Mouse (Mus musculus) ES-CJ7 (cell line): ENCODE results near the gene Atf7.

ENCODE experiments used
- DNase-seq: peaks from one replicate; pipeline ENCODE4 v3.0.0; 2011; ENCODE audit warnings: low read depth, low spot score

Gene Atf7

DNA sequence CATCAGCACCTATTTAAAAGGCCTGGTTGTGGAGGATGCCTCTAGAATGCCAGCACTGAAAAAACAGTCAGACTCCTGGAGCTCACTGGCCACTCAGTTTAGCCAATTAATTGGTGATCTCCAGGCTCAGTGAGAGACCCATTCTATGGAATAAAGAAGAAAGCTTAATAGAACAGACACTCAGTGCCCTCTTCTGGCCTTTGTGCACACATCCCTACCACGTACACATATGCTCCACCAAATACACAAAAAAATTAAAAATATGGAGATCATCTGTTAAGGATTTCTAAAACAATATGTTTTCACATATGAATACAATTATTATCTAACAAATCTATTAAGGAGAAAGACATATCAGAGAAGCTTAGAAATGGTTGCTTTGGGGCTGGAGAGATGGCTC lies 4.5 kb downstream of the Atf7 start:
- DNase-seq, result no peak

DNA sequence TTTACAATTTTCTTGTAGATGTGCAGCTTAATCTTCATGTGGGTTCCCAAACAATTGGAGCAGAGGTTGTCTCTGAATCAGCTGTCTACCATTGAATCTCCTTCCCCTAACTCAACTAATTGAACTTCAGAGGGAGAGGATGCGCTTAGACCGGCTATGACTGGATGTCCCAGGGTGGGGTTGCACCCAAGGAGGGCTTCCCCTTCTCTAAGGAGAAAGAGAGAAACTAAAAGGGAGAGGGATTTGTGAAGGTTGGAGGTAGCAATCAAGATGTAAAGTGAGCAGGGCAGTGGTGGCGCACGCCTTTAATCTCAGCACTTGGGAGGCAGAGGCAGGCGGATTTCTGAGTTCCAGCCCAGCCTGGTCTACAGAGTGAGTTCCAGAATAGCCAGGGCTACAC lies 5.8 kb downstream of the Atf7 start:
- peak; percentile 76 for DNase-seq

GRCm38 (mm10) chr15:102617654-102618053 lies 7.6 kb downstream of the Atf7 start:
- no peak for DNase-seq

- DNase-seq, result no peak
Observed at GRCm38 (mm10) chr15:102616174-102616573, 9.1 kb downstream of the Atf7 start.

DNA sequence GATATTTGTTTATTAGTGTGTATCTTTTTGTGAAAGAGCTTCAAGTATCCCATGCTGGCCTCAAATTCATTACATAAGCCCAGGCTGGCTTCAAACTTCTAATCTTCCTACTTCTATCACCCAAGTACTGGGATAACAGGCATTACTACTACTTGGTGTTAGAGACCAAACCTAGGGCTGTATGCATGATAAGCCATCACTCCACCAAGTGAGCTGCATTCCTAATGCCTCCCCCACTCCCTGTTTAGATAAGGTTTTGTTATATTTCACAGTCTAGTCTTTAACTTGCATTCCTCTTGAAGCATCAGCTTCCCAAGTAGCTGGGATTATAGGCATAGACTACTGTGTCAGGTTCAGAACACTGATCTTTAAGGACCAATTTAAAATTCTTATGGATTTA lies 11.0 kb downstream of the Atf7 start:
- DNase-seq, result no peak

GRCm38 (mm10) chr15:102612966-102613365 lies 12.3 kb downstream of the Atf7 start:
- peak; percentile 40 for DNase-seq

DNA sequence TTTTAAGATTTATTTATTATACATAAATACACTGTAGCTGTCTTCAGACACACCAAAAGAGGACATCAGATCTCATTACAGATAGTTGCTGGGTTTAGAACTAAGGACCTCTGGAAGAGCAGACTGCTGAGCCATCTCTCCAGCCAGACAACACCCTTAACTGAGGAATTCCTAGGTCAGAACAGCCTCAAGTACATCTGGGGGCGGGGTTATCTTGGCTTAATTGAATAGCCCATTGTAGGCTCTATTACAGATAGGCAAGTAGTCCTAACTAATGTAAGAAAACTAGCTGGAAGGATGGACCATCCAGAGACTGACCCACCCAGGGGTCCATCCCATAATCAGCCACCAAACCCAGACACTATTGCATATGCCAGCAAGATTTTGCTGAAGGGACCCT lies 16.7 kb downstream of the Atf7 start:
- DNase-seq, result peak; percentile 46

DNA sequence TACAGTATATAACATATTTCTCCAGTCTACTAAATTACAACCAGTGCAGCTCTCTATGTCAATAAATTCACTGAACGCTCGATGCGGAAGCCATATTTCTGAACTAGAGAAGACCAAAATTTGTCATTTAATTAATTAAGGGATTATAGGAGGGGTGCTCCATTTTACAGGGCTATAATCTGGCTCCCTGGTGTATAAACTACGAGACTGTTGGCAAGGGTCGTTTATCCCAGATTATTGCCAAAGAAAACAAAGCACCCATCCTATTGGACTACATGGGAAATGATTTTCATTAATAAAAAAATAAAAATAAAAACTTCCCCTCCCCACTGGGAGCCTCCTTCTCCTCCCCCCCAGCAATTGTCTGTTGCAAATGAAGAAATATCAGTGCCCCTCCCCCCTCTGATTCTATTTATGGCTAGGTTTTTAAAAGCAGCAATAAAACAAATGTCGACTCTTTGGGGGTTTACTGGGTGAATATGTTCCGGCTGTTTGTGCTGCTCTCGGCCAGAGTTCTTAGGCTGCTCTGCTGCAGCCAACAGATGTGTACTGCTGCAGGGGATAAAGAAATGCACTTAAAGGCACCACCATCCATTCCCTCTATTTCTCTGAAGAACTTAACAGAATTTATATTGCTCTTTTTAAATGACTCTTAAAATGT lies 31.1 kb downstream of the Atf7 start:
- no peak for DNase-seq

DNA sequence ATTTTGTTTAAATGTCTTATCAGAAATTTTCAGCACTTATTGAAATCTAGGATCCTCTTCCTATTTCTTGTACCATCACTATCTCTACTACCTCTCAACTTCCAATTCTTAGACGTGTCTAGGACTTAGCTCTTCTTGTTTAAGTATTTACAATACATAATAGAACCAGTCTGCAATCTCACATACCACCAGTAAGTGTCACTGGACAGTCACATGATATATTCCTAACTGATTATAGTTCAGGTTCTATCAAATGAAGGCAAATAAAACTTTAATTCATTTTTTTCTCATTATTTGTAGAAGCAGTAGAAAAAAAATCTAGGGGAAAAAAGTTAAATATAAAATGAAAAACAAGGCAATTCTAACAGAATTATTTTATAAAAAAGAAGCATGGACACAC lies 32.6 kb downstream of the Atf7 start:
- DNase-seq, result no peak

DNA sequence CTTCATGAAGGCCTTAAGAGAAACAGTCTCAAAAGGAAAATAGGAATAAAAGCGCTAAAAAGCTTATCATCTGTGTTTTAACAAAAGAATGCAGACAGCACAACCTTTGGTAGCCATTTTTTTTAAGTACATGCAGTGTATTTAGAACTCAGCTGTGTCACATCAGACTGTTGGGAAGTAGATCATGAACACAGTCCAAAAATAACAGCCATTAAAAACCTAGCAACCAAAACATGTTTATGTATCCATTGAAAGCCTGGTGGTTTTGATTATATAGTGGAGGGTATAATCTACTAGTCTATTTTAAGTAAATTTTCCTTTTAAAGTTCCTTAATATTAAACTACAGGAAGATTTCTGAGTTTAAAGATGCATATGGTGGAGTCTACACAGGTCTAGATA lies 34.7 kb downstream of the Atf7 start:
- no peak for DNase-seq

DNA sequence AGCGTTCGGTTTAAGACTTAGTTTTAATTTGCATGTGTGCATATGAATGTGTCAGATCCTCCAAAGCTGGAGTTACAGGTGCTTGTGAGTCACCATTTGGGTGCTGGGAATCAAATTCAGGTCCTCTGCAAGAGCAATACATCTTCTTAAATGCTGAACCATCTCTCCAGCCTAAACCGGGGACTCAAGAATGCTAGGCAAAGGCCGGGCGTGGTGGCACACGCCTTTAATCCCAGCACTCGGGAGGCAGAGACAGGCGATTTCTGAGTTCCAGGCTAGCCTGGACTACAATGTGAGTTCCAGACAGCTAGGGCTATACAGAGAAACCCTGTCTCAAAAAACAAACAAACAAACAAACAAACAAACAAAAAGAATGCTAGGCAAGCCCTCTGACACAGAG lies 35.4 kb downstream of the Atf7 start:
- DNase-seq, result peak; percentile 32

DNA sequence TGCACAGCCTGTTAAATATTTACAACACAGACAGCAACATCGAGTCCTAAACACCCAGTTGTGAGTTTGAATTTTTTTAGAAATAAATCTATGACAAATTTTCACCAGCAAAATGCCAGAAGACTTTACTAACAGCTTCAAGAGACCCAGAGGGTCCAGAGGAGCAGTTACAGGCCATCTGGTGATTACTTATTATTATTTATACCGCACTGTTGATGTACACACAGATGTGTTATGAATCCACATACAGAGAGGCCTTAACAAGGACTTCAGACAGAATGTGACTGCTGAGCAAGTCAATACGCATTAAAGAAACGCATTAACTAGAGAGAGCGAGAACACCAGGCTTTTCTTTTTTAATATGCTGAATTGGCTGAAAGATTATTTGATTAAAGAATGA lies 39.8 kb downstream of the Atf7 start:
- DNase-seq, result no peak

DNA sequence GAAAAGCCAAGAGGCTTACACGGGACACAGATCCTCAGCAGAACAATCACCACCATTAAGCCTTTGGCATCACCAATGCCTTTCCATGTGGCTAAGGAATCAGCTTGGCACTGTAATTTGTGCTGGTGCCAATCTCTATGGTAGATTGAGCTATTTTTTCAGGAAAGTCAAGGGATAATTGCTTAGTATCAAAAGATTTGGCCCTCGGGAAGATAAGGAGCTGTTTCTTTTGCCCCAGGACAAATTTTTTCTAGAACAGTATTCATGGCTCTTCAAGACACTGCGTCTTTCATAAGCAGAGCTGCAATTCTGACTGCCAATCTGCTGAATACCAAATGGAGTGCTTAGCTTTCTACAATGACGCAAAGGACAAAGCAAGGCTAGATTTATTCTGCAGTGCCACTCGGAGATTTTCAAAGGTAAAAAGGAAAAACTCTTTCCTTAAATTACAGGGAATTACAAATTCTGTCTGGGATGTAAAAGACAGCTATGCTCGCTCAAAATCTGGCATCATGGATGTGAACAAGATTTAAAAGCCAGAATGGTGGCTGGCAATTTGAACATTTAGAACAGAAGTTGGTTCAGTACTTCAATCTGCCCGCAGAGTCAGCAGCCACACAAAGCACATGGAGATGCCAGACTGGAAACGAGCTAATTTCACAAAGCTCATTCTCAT lies 41.4 kb downstream of the Atf7 start:
- DNase-seq, result no peak

- no peak for DNase-seq
Observed at GRCm38 (mm10) chr15:102581205-102581604, 44.1 kb downstream of the Atf7 start.

- no peak for DNase-seq
Observed at GRCm38 (mm10) chr15:102578351-102578750, 46.9 kb downstream of the Atf7 start.

GRCm38 (mm10) chr15:102576972-102577371 lies 48.3 kb downstream of the Atf7 start:
- DNase-seq, result no peak

DNA sequence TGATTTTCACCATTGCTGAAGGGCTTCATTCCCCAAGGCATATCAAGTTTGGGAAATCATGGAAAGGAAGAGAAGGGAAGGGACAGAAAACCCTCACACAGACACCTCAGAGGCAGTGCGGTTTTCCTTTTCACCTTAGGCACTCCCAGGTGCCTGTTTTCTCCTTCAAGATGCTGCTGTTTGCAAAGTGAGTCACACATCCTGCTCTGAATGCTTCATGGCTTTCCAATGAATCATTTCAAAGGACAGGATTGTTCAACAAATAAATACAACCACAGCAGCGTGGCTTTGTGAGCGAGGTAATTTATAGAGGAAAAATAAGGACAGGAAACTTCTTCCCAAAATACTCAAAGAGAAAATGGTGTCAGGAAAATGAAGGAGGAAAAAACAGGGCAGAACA lies 53.2 kb downstream of the Atf7 start:
- DNase-seq, result no peak

GRCm38 (mm10) chr15:102567849-102568248 lies 57.4 kb downstream of the Atf7 start:
- no peak for DNase-seq

- DNase-seq, result no peak
Observed at GRCm38 (mm10) chr15:102563681-102564080, 61.6 kb downstream of the Atf7 start.

- DNase-seq, result no peak
Observed at GRCm38 (mm10) chr15:102563061-102563460, 62.2 kb downstream of the Atf7 start.

DNA sequence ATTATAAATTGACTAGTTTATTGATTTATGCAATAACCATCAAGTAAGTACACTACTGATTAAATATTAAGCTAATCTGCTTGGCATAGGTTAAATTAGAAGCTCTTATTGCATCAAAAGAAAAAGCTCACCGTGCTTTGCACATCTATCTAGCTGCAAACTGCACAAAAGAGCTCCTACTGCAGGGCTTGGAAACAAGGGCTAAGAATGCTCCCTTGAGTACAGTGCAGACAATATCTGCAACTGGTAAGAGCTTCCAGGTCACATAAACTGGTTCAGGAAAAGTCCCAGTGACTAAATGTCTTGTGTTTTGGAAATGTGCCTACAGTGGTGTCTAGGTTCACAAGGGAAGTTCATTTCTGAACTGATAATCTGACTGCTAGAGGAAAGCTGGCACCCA lies 62.8 kb downstream of the Atf7 start:
- DNase-seq, result no peak

- no peak for DNase-seq
Observed at GRCm38 (mm10) chr15:102557580-102557979, 67.7 kb downstream of the Atf7 start.

- DNase-seq, result no peak
Observed at GRCm38 (mm10) chr15:102555581-102555980, 69.7 kb downstream of the Atf7 start.

DNA sequence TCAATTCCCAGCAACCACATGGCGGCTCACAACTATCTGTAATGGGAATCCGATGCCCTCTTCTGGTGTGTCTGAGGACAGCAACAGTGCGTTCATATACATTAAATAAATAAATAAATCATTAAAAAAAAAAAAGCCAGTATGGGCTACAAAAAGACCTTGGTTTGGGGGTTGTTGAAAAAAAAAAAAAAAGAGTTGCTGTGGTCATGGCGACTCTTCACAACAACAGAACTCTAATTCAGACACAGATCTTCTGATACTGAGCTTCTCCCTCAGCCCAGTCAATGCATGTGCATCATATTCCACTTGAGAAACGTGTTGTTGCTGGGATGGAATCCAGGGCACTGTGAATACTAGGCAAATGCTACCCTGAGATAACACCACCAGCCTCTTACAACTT lies 72.7 kb downstream of the Atf7 start:
- DNase-seq, result no peak
